Mouse (Mus musculus) heart, postnatal 14 days (tissue): ENCODE results near the gene Cox8b. TPM values are rescaled to one million over a fixed set of nuclear protein-coding genes. Genes with fewer than 3 reads are reported as not detected.
A peak's percentile ranks its signal among the peaks of the same experiment; 100 is the strongest.

Experiments
- DNase-seq, 2 experiments: peaks; one replicate each; pipeline ENCODE4 v3.0.0; 2021 to 2022
- intact Hi-C: fragments of 180-260 bp; cut with DNase I; formaldehyde crosslinking; loops from one replicate; pipeline ENCODE4 v1.15.1; 2025
- total RNA-seq, 2 experiments: library from RNA; stranded (reverse); gene quantifications; 2 replicates each; pipeline ENCODE4 v1.2.3; 2021

Gene Cox8b
- total RNA-seq, 2 experiments from 2014 or later = 2,004 to 2,091 TPM

DNA sequence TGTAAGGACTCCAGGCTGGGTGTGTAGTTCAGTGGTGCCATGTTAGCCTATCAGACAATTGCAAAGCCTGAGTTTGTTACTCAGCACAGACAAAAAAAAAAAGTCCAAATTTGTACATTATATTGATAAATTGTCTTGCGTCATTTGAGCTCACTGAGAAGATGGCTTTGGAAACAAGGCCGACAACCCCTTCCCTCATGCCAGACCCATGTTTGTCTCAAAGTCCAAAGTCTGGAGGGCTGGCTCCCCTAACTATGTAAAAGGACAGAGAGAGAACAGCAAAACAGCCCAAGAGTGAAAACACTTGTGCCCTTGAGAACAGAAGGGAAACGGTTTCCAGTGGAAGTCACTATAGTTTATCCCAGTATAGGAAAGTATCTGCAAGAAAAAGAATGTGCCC, 19.8 kb downstream of the Cox8b start:
- no peak for DNase-seq

DNA sequence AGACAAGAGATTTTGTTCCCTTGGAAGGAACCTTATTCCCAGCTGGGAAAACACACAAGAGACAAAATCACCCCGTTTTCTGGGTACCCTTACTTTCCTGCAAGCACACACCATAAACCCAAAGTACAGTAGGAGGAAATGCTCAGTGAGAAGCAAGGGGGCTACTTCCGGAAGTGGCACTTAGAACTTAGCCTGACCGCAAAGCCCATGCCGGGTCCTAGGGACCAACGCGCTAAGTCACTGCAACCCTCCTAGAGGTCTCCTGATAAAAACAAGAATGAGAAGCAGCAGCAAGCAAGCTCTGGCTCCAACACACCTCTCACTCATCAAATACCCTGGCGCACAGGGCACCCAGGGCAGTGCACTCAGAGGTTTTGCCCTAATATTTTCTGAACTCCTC, 20.9 kb downstream of the Cox8b start:
- DNase-seq = no peak
- intact Hi-C loops = no loop called here

More for the DNA sequence above, 19.8 kb downstream of the Cox8b start:
- intact Hi-C loops = loop anchor here (5.0 kb wide), 1 partner anchor 33 kb away; the partner anchor contains the start of genes Odf3 and Scgb1c1

- intact Hi-C loops = no loop called here
Measured at GRCm38 (mm10) chr7:140877364-140877763, 22.9 kb downstream of the Cox8b start.

DNA sequence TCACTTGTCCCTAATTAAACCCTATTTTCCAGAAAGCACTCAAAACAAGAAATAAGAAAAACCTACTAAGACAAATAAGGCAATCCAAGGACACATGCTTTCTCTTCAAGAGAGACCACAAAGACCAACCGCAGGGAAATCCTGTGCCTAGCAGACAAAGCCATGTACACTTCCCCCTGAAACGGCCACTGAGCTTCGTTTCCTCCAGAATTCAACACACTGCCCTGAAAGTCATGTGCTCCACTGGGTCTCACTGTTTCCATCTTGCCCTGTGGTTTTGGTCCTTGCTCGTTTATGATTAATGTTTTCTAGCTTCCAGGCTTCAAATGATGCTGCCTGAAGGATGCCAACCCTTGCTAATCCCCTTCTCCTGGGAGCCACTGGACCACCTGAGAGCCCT, 26.0 kb downstream of the Cox8b start:
- intact Hi-C loops = no loop called here
- no peak for DNase-seq

More at GRCm38 (mm10) chr7:140877364-140877763, 22.9 kb downstream of the Cox8b start:
- no peak for DNase-seq

GRCm38 (mm10) chr7:140864761-140865160, 35.5 kb downstream of the Cox8b start:
- intact Hi-C loops = no loop called here
- DNase-seq = no peak

DNA sequence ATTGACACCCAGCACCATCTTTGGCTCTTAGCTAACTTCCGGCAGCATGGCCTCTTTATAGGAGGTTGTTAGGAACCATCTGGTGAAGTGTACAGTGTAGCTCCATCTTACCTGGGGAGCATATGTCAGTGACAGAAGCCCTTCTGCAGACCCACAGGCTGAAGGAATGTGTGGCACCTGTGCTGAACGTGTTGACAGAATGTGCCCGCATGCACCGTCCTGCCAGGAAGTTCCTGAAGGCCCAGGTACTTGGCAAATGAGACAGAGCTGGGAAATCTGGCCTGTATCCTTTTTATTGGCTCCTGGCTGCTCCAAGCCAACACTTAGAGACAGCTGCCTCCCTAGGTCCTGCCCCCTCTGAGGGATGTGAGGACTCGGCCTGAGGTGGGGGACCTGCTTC, 39.5 kb downstream of the Cox8b start:
- intact Hi-C loops = no loop called here
- no peak for DNase-seq

GRCm38 (mm10) chr7:140859997-140860396, 40.2 kb downstream of the Cox8b start:
- no peak for DNase-seq
- intact Hi-C loops = loop anchor here (5.0 kb wide), 1 partner anchor 312 kb away; the partner anchor contains the start of gene Rnh1

DNA sequence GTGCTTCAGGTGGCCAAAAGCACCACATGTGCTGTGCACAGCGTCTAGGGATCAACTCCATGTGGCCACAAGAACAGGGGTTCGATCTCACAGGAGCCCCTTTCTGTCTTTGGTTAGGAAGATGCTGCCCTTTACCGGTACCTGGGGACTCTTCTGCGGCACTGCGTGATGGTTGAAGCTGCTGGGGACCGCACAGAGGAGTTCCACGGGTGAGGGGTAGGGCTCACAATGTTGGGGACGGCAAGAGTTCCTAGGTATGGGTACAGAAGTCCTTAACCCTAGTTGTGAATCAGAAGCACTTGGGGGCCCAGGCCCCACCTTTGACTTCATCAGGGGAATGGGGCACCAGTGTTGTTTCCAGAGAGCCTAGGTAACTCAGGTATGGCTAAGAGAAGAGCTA, 41.5 kb downstream of the Cox8b start:
- no peak for DNase-seq
- intact Hi-C loops = loop anchor here (5.0 kb wide), 1 partner anchor 314 kb away; the partner anchor contains the start of gene Rnh1

- intact Hi-C loops = loop anchor here (1.0 to 5.0 kb wide), 3 partner anchors 23 to 314 kb away; partner anchors contain the start of genes Pgghg, Psmd13 and Rnh1
- DNase-seq = no peak
Measured at GRCm38 (mm10) chr7:140857550-140858505, 42.4 kb downstream of the Cox8b start, which contains the start of gene Bet1l. TSS of gene Bet1l (minus strand) at chr7:140857577.

GRCm38 (mm10) chr7:140856785-140857549, 43.3 kb downstream of the Cox8b start, which contains the start of gene Ric8a:
TSS of gene Ric8a (plus strand) at chr7:140856957.
- intact Hi-C loops = loop anchor here (1.0 to 5.0 kb wide), 3 partner anchors 24 to 315 kb away; partner anchors contain the start of genes Pgghg, Psmd13 and Rnh1
- peak; percentile 91 to 92 for DNase-seq

- intact Hi-C loops = loop anchor here (2.0 to 5.0 kb wide), 2 partner anchors 85 to 316 kb away; partner anchors contain the start of genes Pgghg and Rnh1
- peak; percentile 79 to 84 for DNase-seq
Measured at GRCm38 (mm10) chr7:140855860-140856784, 44.1 kb downstream of the Cox8b start, which contains the start of gene Gm45785. TSS of gene Gm45785 (minus strand) at chr7:140856331.

- no peak for DNase-seq
- intact Hi-C loops = loop anchor here (5.0 kb wide), 1 partner anchor 317 kb away; the partner anchor contains the start of gene Rnh1
Measured at GRCm38 (mm10) chr7:140855181-140855580, 45.1 kb downstream of the Cox8b start.

DNA sequence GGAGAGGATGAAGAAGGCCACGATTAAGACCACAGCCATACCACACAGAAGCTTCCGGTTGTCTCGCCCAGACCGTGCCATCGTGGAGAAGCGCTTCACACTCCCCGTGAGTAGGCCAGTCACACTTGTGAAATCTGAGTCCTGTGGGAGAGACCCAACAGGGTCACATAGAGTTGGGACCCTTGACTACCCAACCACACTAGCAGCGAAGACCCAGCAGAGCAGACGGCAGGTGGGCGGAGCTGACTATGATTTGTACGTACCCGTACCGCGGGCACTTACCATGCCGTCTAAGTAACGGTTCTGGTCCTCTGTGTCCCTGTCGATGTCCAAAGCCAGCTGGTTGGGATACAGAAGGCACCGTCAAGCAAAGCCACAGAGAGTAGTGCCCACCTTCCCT, 45.8 kb downstream of the Cox8b start:
- no peak for DNase-seq
- intact Hi-C loops = no loop called here

DNA sequence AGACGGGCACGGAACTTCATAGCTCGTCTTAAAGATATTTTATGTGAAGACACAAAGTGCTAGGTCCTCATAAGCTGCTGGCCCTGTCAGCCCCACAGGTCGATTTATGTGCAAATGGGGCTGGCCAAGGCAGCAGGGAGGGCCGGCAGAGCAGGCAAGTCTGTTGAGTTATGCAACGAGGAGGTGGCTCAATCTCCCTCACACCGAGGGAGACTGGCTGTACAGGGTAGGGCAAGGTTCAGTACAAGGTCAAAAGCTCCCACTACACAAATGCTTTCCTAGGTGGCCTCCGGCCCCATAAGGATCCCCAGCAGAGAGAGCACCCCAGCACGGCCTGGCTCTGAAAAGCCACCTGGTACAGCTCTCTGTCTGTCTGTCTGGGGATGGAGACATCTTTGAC, 46.9 kb downstream of the Cox8b start:
- DNase-seq = no peak
- intact Hi-C loops = no loop called here

DNA sequence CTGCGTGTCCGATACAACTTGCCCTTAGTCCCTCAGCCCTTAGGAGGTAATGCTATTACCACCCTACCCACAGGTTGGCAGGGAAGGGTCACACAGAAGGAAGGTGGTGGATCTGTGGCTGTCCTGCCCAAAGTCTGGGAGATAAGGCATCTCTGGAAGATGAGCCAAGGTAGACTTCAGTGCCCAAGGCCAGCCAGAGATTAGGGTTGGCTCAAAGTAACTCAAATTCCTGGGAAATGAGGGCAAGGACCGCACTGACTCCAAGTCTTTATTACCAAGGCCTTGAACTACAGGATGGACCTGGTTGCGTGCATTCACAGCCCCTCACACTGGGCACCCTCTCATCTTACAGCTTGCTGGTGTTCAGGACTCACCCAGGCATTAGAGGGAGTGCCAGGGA, 48.3 kb downstream of the Cox8b start:
- intact Hi-C loops = no loop called here
- DNase-seq = no peak
